Mouse (Mus musculus) liver, postnatal 0 days (tissue): Measurements from ENCODE around the gene Rbms2.

Experiments used
- CTCF ChIP-seq: sonication (generic); IDR thresholded peaks from 2 replicates; pipeline ENCODE4 v1.5.1; 2016; ENCODE audit warnings: antibody characterized with exemption, low read depth
- EP300 ChIP-seq: IDR thresholded peaks from 2 replicates; pipeline ENCODE4 v1.6.1; 2016; ENCODE audit warnings: antibody characterized with exemption, low read depth, mild to moderate bottlenecking

DNA sequence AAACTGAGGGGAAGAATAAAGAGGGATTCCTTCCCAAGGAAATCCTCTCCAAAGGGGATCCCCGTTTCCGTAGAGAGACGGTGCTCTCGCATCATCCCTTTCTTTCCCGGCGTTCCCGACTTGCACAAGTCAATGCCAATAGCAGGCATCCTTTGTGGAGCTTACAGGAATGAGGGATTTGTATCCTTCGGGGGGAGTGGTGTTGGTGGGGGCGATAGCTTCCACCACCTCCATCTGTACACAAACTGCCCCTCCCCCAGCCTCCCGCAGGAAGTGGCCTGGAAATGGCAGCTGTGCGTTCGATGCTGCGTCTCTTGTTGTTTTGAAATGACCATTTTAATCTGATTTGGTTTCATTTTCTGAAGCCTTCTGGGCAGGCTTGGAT is 82.5 kb downstream of the Rbms2 start:
- no peak for TF ChIP-seq CTCF
- no peak for TF ChIP-seq EP300
